8 mouse cellular contexts compared by ENCODE assay signal in genomic region chr3:145651029-145651977, GRCm38 (mm10). TPM values are rescaled to one million over a fixed set of nuclear protein-coding genes. Genes with fewer than 3 reads are reported as not detected.
DNase-seq lines count a peak whose midpoint lies in the region; ATAC-seq and TF ChIP-seq lines count a peak whose summit lies in the region.

No protein-coding gene starts in this region.

- no peaks in the 10 kb centered on the region for H3K36me3 ChIP-seq in spleen, adult 2 months (ENCODE audit: control insufficient read depth, insufficient read depth, low read length)
- no peaks in the 10 kb centered on the region for H3K36me3 ChIP-seq in forebrain, postnatal 0 days (ENCODE audit: insufficient read depth)
- H3K36me3 ChIP-seq in intestine, embryonic 15.5 days, result peaks cover 4% of the 10 kb centered on the region; the same call in 1 of the 2 replicates

- H3K4me3 ChIP-seq in spleen, adult 2 months (ENCODE audit: extremely low read depth, insufficient read depth, insufficient read length), result peak overlapping the region; percentile 14; the same call in 1 of the 2 replicates
- peak overlapping the region; percentile 54 for H3K4me3 ChIP-seq in forebrain, postnatal 0 days (ENCODE audit: low read depth, low read length)
- H3K4me3 ChIP-seq in intestine, embryonic 15.5 days (replicated peaks), result peak overlapping the region; percentile 71

- peaks cover 10% of the 10 kb centered on the region; the same call in 1 of the 2 replicates for H3K27me3 ChIP-seq in spleen, adult 2 months (ENCODE audit: control insufficient read depth, insufficient read depth, low read length)
- peaks cover 21% of the 10 kb centered on the region for H3K27me3 ChIP-seq in forebrain, postnatal 0 days (ENCODE audit: insufficient read depth, low read length)
- H3K27me3 ChIP-seq in intestine, embryonic 15.5 days (replicated peaks), result no peaks in the 10 kb centered on the region

- H3K4me1 ChIP-seq in spleen, adult 2 months (ENCODE audit: control insufficient read depth, insufficient read depth, insufficient read length), result no peaks in the 10 kb centered on the region; the same call in 1 of the 2 replicates
- H3K4me1 ChIP-seq in forebrain, postnatal 0 days (ENCODE audit: insufficient read depth), result peaks cover 17% of the 10 kb centered on the region
- peaks cover 20% of the 10 kb centered on the region for H3K4me1 ChIP-seq in intestine, embryonic 15.5 days (replicated peaks)

- WGBS in spleen, adult 2 months, result 13% methylated on average over 19 of the region's 19 CpGs
- 9% methylated on average over 19 of the region's 19 CpGs for WGBS in forebrain, postnatal 0 days
- 25% methylated on average over 19 of the region's 19 CpGs for WGBS in intestine, embryonic 15.5 days

- no peaks in the 10 kb centered on the region for H3K9me3 ChIP-seq in forebrain, postnatal 0 days (ENCODE audit: low read length)
- H3K9me3 ChIP-seq in intestine, embryonic 15.5 days, result no peaks in the 10 kb centered on the region

- ATAC-seq in forebrain, postnatal 0 days, result peak; percentile 61
- 0 out of 2 replicates have a peak, but pooled peaks have one; percentile 3 for ATAC-seq in intestine, embryonic 15.5 days

- no peak for TF ChIP-seq CTCF in spleen, adult 2 months (IDR thresholded peaks at IDR 0.05; ENCODE audit: extremely low read depth, insufficient read depth, insufficient read length, insufficient replicate concordance)
- TF ChIP-seq CTCF in forebrain, postnatal 0 days (IDR thresholded peaks at IDR 0.05; ENCODE audit: low read depth), result no peak

- peak overlapping the region; percentile 82 for H3K4me2 ChIP-seq in forebrain, postnatal 0 days (ENCODE audit: low read depth)
- H3K4me2 ChIP-seq in intestine, embryonic 15.5 days (replicated peaks), result peak overlapping the region; percentile 92

- no peak for DNase-seq in spleen, adult 2 months (ENCODE audit: low read depth in 1 of 2, low spot score in 2 of 2)
- no peak for DNase-seq in spleen, postnatal 10 days (ENCODE audit: low spot score in 2 of 2)
- peak; percentile 75 for DNase-seq in forebrain, postnatal 0 days
- peak; percentile 26 for DNase-seq in lung, postnatal 14 days
- DNase-seq in thymus, postnatal 0 days (ENCODE audit: low spot score), result no peak
- DNase-seq in layer of hippocampus, adult 18-20 months (ENCODE audit: low spot score in 2 of 2), result no peak
- DNase-seq in c-Kit-positive CD71-positive TER-119-positive erythroid progenitor cells, embryonic 14.5 days (ENCODE audit: low spot score), result no peak

- TF ChIP-seq POLR2A in spleen, adult 2 months (IDR thresholded peaks at IDR 0.05; ENCODE audit: low read depth, low read length), result no peak

- H3K9ac ChIP-seq in forebrain, postnatal 0 days, result no peak overlapping the region; the same call in 1 of the 2 replicates
- peak overlapping the region; percentile 18; the same call in 1 of the 2 replicates for H3K9ac ChIP-seq in intestine, embryonic 15.5 days

- H3K27ac ChIP-seq in spleen, adult 2 months (ENCODE audit: insufficient read depth, low read length), result peak overlapping the region; percentile 62; the same call in 1 of the 2 replicates
- H3K27ac ChIP-seq in forebrain, postnatal 0 days (ENCODE audit: low read depth, low read length), result peak overlapping the region; percentile 54; the same call in 1 of the 2 replicates
- H3K27ac ChIP-seq in intestine, embryonic 15.5 days, result peak overlapping the region; percentile 94

RNA-seq across cellular contexts. Expression of gene Ccn1, which starts 1.5 kb away (rescaled TPM):
- 21.4 and 26.5 TPM in 2 replicates for polyA plus RNA-seq in spleen, adult 2 months (2012; rRNA removed)
- total RNA-seq in forebrain, postnatal 0 days (2014; rRNA removed), result 8.5 and 8.9 TPM in 2 replicates
- 11.7 and 13.6 TPM in 2 replicates for polyA plus RNA-seq in forebrain, postnatal 0 days (2015; fragmentation: Nextera tagmentation; extraction: Ambion mirVana)
- polyA plus RNA-seq in intestine, embryonic 15.5 days (2015; fragmentation: Nextera tagmentation; extraction: Ambion mirVana), result 48.0 and 50.4 TPM in 2 replicates
- polyA plus RNA-seq in thymus, postnatal 0 days (2015; fragmentation: Nextera tagmentation; extraction: Ambion mirVana), result 5.7 and 8.0 TPM in 2 replicates
- total RNA-seq in layer of hippocampus, adult 18-20 months (2021), result 1 to 10 TPM; 5.2 to 5.3 TPM

Comparison
In these comparisons a context has a peak if more than half of its experiments do, and no peak if none do; other contexts are left out.
1. DNase-seq: peak in forebrain, postnatal 0 days (single experiment) and lung, postnatal 14 days (single experiment); none in spleen, adult 2 months (0 of 2), spleen, postnatal 10 days (0 of 2), thymus, postnatal 0 days (single experiment), layer of hippocampus, adult 18-20 months (0 of 2) and c-Kit-positive CD71-positive TER-119-positive erythroid progenitor cells, embryonic 14.5 days (single experiment).
2. H3K4me3 ChIP-seq: peak in every context shown above with its lines; median percentile 71 in intestine, embryonic 15.5 days; 54 in forebrain, postnatal 0 days; 14 in spleen, adult 2 months.
3. Peak in every context shown above with its lines, with median percentiles within 50 percentile points of each other: H3K27ac ChIP-seq.